Mouse (Mus musculus) ES-Bruce4 (cell line): ENCODE results near the gene Grip2.

Experiments used
- CTCF ChIP-seq: IDR thresholded peaks from one replicate; pipeline ENCODE4 v1.8.1; 2011; ENCODE audit warnings: low read depth, low read length
- EP300 ChIP-seq: IDR thresholded peaks from 2 replicates; pipeline ENCODE4 v1.6.1; 2011; ENCODE audit warnings: low read depth, low read length; ENCODE audit not compliant: insufficient read depth

DNA sequence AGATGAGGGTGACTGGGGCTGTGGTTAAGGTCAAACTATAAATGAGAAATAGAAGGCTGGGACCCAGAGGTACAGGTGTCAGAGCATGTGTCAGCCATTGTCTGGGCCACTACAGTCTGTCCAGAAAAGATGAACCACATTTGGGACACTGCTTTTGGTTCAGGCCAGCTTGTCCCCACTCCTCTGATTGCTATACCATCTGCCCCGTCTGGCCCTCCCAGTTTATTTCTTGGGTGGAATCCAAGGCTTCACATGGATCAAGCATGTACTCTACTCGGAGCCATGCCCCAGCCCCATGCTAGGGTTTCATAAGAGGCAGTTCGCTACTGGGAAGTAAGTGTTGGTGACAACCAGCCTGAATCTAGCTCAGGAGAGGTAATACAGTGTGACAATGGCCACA, 81.8 kb downstream of the Grip2 start:
- TF ChIP-seq EP300 (no peak), CTCF (no peak)
